10 mouse cellular contexts compared by ENCODE assay signal in the genomic region with DNA sequence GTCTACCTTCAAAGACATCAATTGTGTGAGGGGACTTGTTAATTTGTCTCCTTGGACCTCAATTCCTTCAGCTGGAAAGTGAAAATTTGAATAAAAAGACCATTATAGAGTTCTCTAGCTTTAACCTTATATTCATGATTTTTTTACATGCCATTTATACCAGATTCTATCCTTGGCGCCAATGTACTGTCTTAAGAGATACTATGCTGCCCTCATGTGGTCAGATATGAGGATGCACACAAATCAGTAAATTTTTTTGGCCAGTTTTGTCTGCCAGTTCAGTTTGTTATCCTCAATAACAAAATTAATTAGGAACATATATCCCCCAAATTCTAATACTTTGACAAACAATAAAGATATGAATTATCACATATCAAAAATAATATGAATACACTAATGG. TPM values are rescaled to one million over a fixed set of nuclear protein-coding genes. Genes with fewer than 3 reads are reported as not detected.
DNase-seq lines count a peak whose midpoint lies in the region; ATAC-seq and TF ChIP-seq lines count a peak whose summit lies in the region.
"Had no signal": no experiment of that assay in that cellular context is flagged by ENCODE, and none has a peak within 500 bp of the region (broad histone marks: within the 10 kb centered on the region; RNA-seq: fewer than 3 reads in every experiment).

No protein-coding gene starts in this region.

- no peak overlapping the region for H3K4me3 ChIP-seq in heart, adult 2 months
- H3K4me3 ChIP-seq in midbrain, postnatal 0 days (ENCODE audit: low read depth, low read length), result no peak overlapping the region
- H3K4me3 ChIP-seq: neural tube, embryonic 13.5 days had no signal

- intact Hi-C loops in heart, adult 2 months (cut with DNase I), result loop anchor here (5.0 kb wide), 2 partner anchors 883 to 968 kb away; no protein-coding TSS in a partner anchor

- no peak for TF ChIP-seq EP300 in heart, adult 2 months (IDR thresholded peaks at IDR 0.05; ENCODE audit: insufficient read depth, low read depth, low read length)

- no peak overlapping the region for H3K9ac ChIP-seq in heart, adult 2 months (ENCODE audit: low read depth, low read length)
- no peak overlapping the region for H3K9ac ChIP-seq in midbrain, postnatal 0 days (replicated peaks; ENCODE audit: low read length, poor library complexity, severe bottlenecking)
- H3K9ac ChIP-seq: neural tube, embryonic 13.5 days had no signal

- 2% methylated on average over 1 of the region's 1 CpGs for WGBS in heart, adult 2 months
- 2% methylated on average over 1 of the region's 1 CpGs for WGBS in midbrain, postnatal 0 days

- DNase-seq in heart, adult 2 months, result no peak
- no peak for DNase-seq in heart, adult 11 months
- DNase-seq in A20 (ENCODE audit: low read depth, low spot score) (peak; percentile 87), R1 (ENCODE audit: low read depth, low spot score) (peak; percentile 53)
- DNase-seq in embryo, embryonic 9.5 days (ENCODE audit: extremely low spot score), result peak; percentile 44
- peak; percentile 43 to 61 for DNase-seq in kidney, postnatal 36 days
- peak; percentile 90 for DNase-seq in midbrain, postnatal 0 days (ENCODE audit: low spot score)
- no peak for DNase-seq in urinary bladder, adult 18-20 months (ENCODE audit: low spot score in 2 of 2)

- ATAC-seq in midbrain, postnatal 0 days (ENCODE audit: low FRiP score), result no peak

- no peak overlapping the region for H3K27ac ChIP-seq in heart, adult 2 months
- H3K27ac ChIP-seq in midbrain, postnatal 0 days (ENCODE audit: low read depth, low read length), result no peak overlapping the region
- H3K27ac ChIP-seq: neural tube, embryonic 13.5 days had no signal

- TF ChIP-seq POLR2A in heart, adult 2 months (IDR thresholded peaks at IDR 0.05; ENCODE audit: insufficient read depth, low read depth, low read length), result no peak

- H3K4me2 ChIP-seq in midbrain, postnatal 0 days (ENCODE audit: low read depth, low read length, poor library complexity, severe bottlenecking), result no peak overlapping the region
- H3K4me2 ChIP-seq: neural tube, embryonic 13.5 days had no signal

- H3K36me3 ChIP-seq in heart, adult 2 months (ENCODE audit: control insufficient read depth, insufficient read depth, low read length), result no peaks in the 10 kb centered on the region
- H3K36me3 ChIP-seq in midbrain, postnatal 0 days (ENCODE audit: insufficient read depth, low read length), result no peaks in the 10 kb centered on the region
- H3K36me3 ChIP-seq: neural tube, embryonic 13.5 days had no signal

- H3K79me2 ChIP-seq in heart, adult 2 months (replicated peaks; ENCODE audit: control insufficient read depth, insufficient read depth, low read length), result no peaks in the 10 kb centered on the region

- H3K9me3 ChIP-seq in midbrain, postnatal 0 days (ENCODE audit: low read length), result no peaks in the 10 kb centered on the region
- H3K9me3 ChIP-seq: neural tube, embryonic 13.5 days had no signal

- H3K27me3 ChIP-seq in heart, adult 2 months (ENCODE audit: control insufficient read depth, insufficient read depth, low read length), result no peaks in the 10 kb centered on the region
- no peaks in the 10 kb centered on the region for H3K27me3 ChIP-seq in midbrain, postnatal 0 days (ENCODE audit: insufficient read depth, low read length)
- H3K27me3 ChIP-seq: neural tube, embryonic 13.5 days had no signal

- no peaks in the 10 kb centered on the region; the same call in 1 of the 2 replicates for H3K4me1 ChIP-seq in heart, adult 2 months (ENCODE audit: control insufficient read depth, insufficient read depth, low read length)
- peaks cover 8% of the 10 kb centered on the region; the same call in 1 of the 2 replicates for H3K4me1 ChIP-seq in midbrain, postnatal 0 days (ENCODE audit: insufficient read depth, low read length)
- H3K4me1 ChIP-seq: neural tube, embryonic 13.5 days had no signal

- peak; percentile 86 for TF ChIP-seq CTCF in heart, adult 2 months (IDR thresholded peaks at IDR 0.05)
- TF ChIP-seq CTCF in midbrain, postnatal 0 days (IDR thresholded peaks at IDR 0.05), result peak; percentile 91

RNA-seq across cellular contexts. Expression of gene Ctso, which starts 7.5 kb away (rescaled TPM):
- total RNA-seq in heart, adult 2 months (2021), result 1 to 10 TPM; 8.0 to 8.6 TPM
- polyA plus RNA-seq in heart, adult 2 months (2012; rRNA removed), result 7.3 and 12.4 TPM in 2 replicates
- total RNA-seq in midbrain, postnatal 0 days (2014; rRNA removed), result 8.6 and 8.8 TPM in 2 replicates
- polyA plus RNA-seq in midbrain, postnatal 0 days (2015; fragmentation: Nextera tagmentation; extraction: Ambion mirVana), result 11.2 and 12.0 TPM in 2 replicates

RNA-seq across cellular contexts. Expression of gene Tdo2, which starts 51.1 kb away (rescaled TPM):
- total RNA-seq in heart, adult 2 months (2021), result not detected
- 0.32 TPM in 1 of 2 replicates, not detected in the other for polyA plus RNA-seq in heart, adult 2 months (2012; rRNA removed)
- not detected in 2 replicates for total RNA-seq in midbrain, postnatal 0 days (2014; rRNA removed)
- 0.19 and 0.28 TPM in 2 replicates for polyA plus RNA-seq in midbrain, postnatal 0 days (2015; fragmentation: Nextera tagmentation; extraction: Ambion mirVana)

RNA-seq across cellular contexts. Expression of gene Asic5, which starts 57.2 kb away (rescaled TPM):
- not detected for total RNA-seq in heart, adult 2 months (2021)
- polyA plus RNA-seq in heart, adult 2 months (2012; rRNA removed), result not detected in 2 replicates
- not detected in 2 replicates for total RNA-seq in midbrain, postnatal 0 days (2014; rRNA removed)
- polyA plus RNA-seq in midbrain, postnatal 0 days (2015; fragmentation: Nextera tagmentation; extraction: Ambion mirVana), result 0.09 TPM in 1 of 2 replicates, not detected in the other
- total RNA-seq: layer of hippocampus, postnatal 14 days had no signal
- polyA plus RNA-seq: neural tube, embryonic 13.5 days had no signal

Comparison
In these comparisons a context has a peak if more than half of its experiments do, and no peak if none do; other contexts are left out.
1. DNase-seq: peak in A20 (single experiment), R1 (single experiment), embryo, embryonic 9.5 days (single experiment), kidney, postnatal 36 days (2 of 2) and midbrain, postnatal 0 days (single experiment); none in heart, adult 2 months (0 of 2), heart, adult 11 months (single experiment) and urinary bladder, adult 18-20 months (0 of 2).